Mouse (Mus musculus) heart, adult 2 months (tissue): ENCODE measurements at regions not wholly inside any gene's neighbourhood (a gene's known extent, or its start where the extent isn't known, plus 50 kb on each side); places are given as distances from the start of the nearest gene placed in this dataset.

Source experiments
- CTCF ChIP-seq: fragments of 200-600 bp; IDR thresholded peaks from 2 replicates; pipeline ENCODE4 v1.8.1; 2022; ENCODE audit warnings: antibody characterized with exemption, mild to moderate bottlenecking, moderate library complexity
- EP300 ChIP-seq: fragments of 200-500 bp; IDR thresholded peaks from 2 replicates; pipeline ENCODE4 v1.6.1; 2011; ENCODE audit warnings: low read depth, low read length, control low read depth; ENCODE audit not compliant: insufficient read depth
- POLR2A ChIP-seq: fragments of 200-500 bp; IDR thresholded peaks from 2 replicates; pipeline ENCODE4 v1.6.1; 2011; ENCODE audit warnings: mild to moderate bottlenecking, low read depth, low read length, control low read depth; ENCODE audit not compliant: insufficient read depth

DNA sequence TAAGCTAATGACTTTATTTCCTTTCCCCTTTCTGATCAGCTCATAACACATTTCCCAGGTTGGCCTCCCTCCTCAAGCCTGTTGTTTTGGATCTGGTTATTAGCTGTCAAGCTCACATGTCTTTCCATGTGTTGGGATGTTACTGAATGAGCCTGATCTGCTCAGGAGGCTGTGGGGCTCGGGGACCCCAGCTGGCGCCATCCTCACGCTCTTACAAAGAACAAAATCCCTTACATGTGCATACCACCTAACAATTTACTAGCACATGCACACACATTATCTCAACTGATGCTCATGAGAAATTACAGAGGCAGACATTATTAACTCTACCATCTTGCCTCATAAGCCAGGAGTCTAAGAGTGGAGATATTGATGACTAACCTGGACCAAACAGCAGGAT lies 102.2 kb downstream of the Cbln1 start:
- TF ChIP-seq POLR2A = no peak
- no peak for TF ChIP-seq EP300
- no peak for TF ChIP-seq CTCF
